Mouse (Mus musculus): ENCODE data around the gene Olfr1265.

DNA sequence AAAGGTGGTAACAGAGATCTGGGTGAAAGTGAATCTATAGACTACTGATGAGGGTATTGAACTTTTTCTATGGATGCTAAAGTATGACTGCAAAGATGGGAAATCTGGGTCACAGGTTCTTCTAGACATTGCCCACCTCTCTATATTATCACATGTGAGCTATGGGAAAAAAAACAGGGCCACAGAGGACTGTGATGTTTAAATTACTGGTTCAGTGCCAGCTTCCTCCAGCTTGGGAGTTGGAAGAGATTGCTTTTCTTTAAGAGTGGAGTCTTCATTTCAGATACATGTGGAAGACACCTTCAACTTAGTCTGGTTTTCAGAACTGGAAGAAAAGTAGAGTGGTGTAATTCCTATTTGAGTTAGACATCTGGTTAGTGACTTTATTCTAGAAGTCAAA is at the start of gene Olfr1265:
- TF ChIP-seq POLR2A (IDR thresholded peaks at IDR 0.05; ENCODE audit: low read depth, low read length) (no peak), CTCF (IDR thresholded peaks at IDR 0.05; ENCODE audit: borderline replicate concordance, insufficient read depth, low read length) (no peak)

All from embryonic fibroblast, embryonic 13.5 days (primary cell).